Mouse (Mus musculus) forebrain, embryonic 10.5 days (tissue): ENCODE results near the gene Spsb3. TPM values are rescaled to one million over a fixed set of nuclear protein-coding genes. Genes with fewer than 3 reads are reported as not detected.

Source experiments
- DNase-seq: peaks from one replicate; pipeline ENCODE4 v3.0.0-alpha.2; 2017; ENCODE audit warnings: low spot score; ENCODE audit errors: extremely low spot score
- H3K27ac ChIP-seq: fragments of 300-500 bp; sonication (generic); 2 replicates; pipeline ENCODE4 v1.5.1; 2016; ENCODE audit warnings: mild to moderate bottlenecking
- H3K27me3 ChIP-seq: fragments of 300-500 bp; sonication (generic); 2 replicates; pipeline ENCODE4 v1.6.1; 2016; ENCODE audit warnings: mild to moderate bottlenecking; ENCODE audit not compliant: poor library complexity, severe bottlenecking
- H3K36me3 ChIP-seq: fragments of 300-500 bp; sonication (generic); replicated peaks from 2 replicates; pipeline ENCODE4 v1.6.1; 2016; ENCODE audit warnings: mild to moderate bottlenecking, moderate library complexity
- H3K4me1 ChIP-seq: fragments of 300-500 bp; sonication (generic); 2 replicates; pipeline ENCODE4 v1.6.1; 2016
- H3K4me3 ChIP-seq: fragments of 300-500 bp; sonication (generic); 2 replicates; pipeline ENCODE4 v1.5.1; 2016; ENCODE audit warnings: mild to moderate bottlenecking, moderate library complexity
- H3K9me3 ChIP-seq: fragments of 300-500 bp; sonication (generic); 2 replicates; pipeline ENCODE4 v1.6.1; 2016; ENCODE audit warnings: mild to moderate bottlenecking, moderate library complexity
- WGBS: fragments of 180-500 bp; shearing (Covaris S2); methylation state at CpG from one replicate; pipeline ENCODE4 v1.1.7; 2016; 5-methylcytosine and 5-hydroxymethylcytosine counted together
- polyA plus RNA-seq: library from polyadenylated mRNA; unstranded; fragments of >200 nt; fragmentation: Nextera tagmentation; extraction: Ambion mirVana; gene quantifications from 2 replicates; pipeline ENCODE4 v1.2.1, GENCODE M21; 2016

The Spsb3 gene
- polyA plus RNA-seq, 1 experiment from 2014 or later = 45.3 TPM

DNA sequence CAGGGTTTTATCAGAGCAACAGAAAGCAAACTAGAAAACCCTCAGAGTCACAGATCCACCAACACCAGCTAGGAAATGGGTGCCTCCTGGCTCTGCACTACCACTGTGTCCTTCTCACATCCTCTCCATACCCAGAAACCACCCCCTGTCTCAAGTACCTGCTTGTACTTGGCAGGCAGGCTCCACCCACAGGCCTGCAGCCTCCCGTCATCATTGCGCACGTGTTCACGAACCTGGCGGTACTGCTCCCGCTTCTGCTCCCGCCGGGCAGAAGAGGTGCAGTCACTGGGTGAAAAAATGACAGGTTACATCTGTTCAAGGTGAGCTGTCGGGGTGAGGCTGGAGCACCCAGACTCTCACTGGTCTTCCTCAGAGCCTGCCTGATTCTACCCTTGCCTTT, 17.3 kb downstream of the Spsb3 start:
- Histone ChIP-seq H3K36me3 (peaks cover 100% of the 10 kb centered on the region), H3K27ac (no peak overlapping the region), H3K9me3 (no peaks in the 10 kb centered on the region), H3K27me3 (no peaks in the 10 kb centered on the region), H3K4me3 (no peak overlapping the region), H3K4me1 (no peaks in the 10 kb centered on the region)
- no peak for DNase-seq
- 90% methylated on average over 9 of the region's 9 CpGs for WGBS

DNA sequence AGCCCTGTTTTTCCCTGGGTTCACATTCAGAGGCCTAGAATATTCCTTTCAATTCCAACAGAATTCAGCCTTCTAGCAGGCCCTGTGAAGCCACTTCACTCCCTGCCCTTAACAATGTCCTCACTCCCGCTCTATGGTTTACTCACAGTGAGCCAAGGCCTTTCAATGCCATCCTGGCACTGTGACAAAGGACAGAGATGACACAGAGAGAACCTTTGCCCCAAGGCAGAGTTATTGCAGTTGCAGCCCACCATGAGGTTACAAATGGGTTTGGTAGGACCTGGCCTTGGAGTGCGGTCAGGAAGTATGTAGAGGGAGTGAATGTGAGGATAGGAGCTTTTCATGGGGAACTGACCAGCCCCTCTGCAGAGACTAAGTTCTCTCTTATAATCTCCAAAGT, 21.1 kb downstream of the Spsb3 start:
- H3K27ac ChIP-seq = no peak overlapping the region
- H3K9me3 ChIP-seq = no peaks in the 10 kb centered on the region
- H3K36me3 ChIP-seq = peaks cover 100% of the 10 kb centered on the region
- no peaks in the 10 kb centered on the region for H3K27me3 ChIP-seq
- DNase-seq = no peak
- WGBS = 90% methylated on average over 2 of the region's 2 CpGs
- no peak overlapping the region for H3K4me3 ChIP-seq
- H3K4me1 ChIP-seq = no peaks in the 10 kb centered on the region

DNA sequence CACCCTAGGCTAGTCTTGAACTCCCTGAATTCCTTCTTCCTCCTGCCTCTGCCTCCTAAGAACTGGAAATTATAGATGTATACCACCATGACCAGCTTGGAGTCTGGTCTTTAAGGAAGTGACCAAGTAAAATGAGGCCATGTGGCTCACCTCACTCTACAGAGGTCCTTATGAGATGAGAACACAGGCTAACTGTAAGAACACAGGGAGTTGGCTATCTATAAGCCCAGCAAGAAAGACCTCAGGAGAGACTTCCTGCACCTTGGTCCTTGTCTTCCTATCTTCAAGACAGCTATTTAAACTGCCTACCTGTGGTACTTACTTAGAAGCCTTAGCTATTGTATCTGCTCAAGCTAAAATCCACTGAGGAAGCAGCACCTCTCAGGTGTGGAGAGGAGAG, 27.5 kb downstream of the Spsb3 start:
- H3K4me1 ChIP-seq = no peaks in the 10 kb centered on the region

DNA sequence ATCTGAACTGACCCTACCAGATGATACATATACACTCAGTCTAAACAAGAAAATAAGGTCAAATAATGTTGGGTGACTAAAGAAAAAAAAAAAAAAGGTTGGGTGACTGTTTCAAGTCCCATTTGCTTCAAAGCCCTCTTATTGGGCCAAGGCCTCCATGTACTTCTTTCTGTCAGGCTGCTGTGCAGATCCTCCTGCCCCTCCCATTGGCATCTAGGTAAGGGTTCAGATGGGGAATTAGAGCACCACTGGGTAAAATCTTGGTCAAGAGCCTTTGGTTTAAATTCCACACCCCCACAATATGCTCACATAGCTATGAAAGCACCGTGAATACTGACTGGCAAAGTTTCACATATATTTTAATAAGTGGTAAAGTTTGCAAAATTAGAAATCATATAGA, 36.8 kb downstream of the Spsb3 start:
- WGBS = 89% methylated on average over 1 of the region's 1 CpGs
- Histone ChIP-seq H3K9me3 (no peaks in the 10 kb centered on the region), H3K4me1 (no peaks in the 10 kb centered on the region), H3K4me3 (no peak overlapping the region), H3K27me3 (no peaks in the 10 kb centered on the region), H3K27ac (no peak overlapping the region), H3K36me3 (peaks cover 99% of the 10 kb centered on the region)
- no peak for DNase-seq

More for the DNA sequence above, 27.5 kb downstream of the Spsb3 start:
- H3K27me3 ChIP-seq = no peaks in the 10 kb centered on the region
- peaks cover 100% of the 10 kb centered on the region for H3K36me3 ChIP-seq
- no peak for DNase-seq
- no peak overlapping the region for H3K27ac ChIP-seq
- no peaks in the 10 kb centered on the region for H3K9me3 ChIP-seq
- H3K4me3 ChIP-seq = no peak overlapping the region

DNA sequence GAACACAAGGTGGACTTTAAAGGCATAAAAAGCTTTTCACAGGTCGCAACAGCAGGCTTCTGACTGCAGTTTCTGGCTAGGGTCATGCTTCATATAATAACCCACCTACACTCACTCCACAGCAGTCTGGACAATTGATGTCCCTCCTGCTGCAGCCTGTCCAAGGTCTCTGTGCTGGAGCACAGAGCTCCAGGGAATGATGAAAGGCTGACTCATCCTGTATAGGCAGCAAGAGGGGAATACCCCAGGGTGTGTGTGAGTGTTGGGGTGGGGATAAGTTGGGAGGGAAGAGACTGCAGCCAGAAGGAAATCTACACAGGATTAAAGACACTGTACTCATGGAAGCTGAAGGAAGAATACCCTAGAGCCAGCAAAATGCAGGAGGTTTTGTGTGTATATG, 43.1 kb downstream of the Spsb3 start:
- 88% methylated on average over 1 of the region's 1 CpGs for WGBS

DNA sequence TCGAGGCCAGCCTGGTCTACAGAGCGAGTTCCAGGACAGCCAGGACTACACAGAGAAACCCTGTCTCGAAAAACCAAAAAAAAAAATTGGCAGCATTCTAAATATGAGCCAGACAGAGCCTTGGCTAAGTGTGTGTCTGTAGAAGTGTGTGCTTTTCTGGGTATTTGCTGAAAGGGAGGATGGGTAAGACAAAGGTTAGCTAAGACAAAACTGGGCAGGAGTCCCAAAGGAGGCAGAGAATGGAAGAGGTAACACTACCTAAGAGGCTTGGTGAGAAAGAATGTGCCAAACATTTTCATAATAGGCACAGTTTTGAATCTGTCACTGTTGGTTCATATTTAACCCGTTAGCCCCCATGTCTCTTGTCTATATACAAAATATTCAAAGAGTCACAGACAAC, 46.0 kb downstream of the Spsb3 start:
- Histone ChIP-seq H3K4me3 (no peak overlapping the region), H3K9me3 (no peaks in the 10 kb centered on the region), H3K36me3 (peaks cover 44% of the 10 kb centered on the region), H3K27me3 (no peaks in the 10 kb centered on the region), H3K4me1 (peaks cover 21% of the 10 kb centered on the region), H3K27ac (no peak overlapping the region)
- DNase-seq = no peak
- 92% methylated on average over 4 of the region's 4 CpGs for WGBS

More for the DNA sequence above, 43.1 kb downstream of the Spsb3 start:
- Histone ChIP-seq H3K4me1 (peaks cover 2% of the 10 kb centered on the region), H3K27me3 (no peaks in the 10 kb centered on the region), H3K4me3 (no peak overlapping the region), H3K36me3 (peaks cover 70% of the 10 kb centered on the region), H3K27ac (no peak overlapping the region), H3K9me3 (no peaks in the 10 kb centered on the region)
- DNase-seq = no peak

DNA sequence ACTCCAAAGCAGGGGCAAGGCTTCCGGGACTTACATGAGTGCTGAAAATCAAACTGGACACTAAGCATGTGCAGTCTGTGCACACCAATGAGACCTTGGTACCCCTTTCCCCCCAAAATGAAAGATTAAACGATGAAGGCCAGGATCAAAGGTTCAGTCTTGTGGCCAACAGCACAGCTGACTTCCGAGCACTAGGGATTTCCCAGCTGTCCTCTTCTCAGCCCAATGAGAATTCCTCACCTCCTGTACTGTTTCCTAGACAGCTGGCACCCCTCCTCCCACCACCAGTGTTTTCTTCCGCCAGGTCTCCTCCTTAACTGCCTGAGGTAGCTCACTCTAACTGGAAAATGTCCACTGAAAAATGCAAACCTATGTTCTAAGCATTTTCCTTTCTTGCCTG, 46.7 kb downstream of the Spsb3 start:
- no peak for DNase-seq
- 89% methylated on average over 4 of the region's 4 CpGs for WGBS
- no peaks in the 10 kb centered on the region for H3K27me3 ChIP-seq
- H3K4me3 ChIP-seq = no peak overlapping the region
- peaks cover 21% of the 10 kb centered on the region for H3K4me1 ChIP-seq
- no peak overlapping the region for H3K27ac ChIP-seq
- H3K36me3 ChIP-seq = peaks cover 38% of the 10 kb centered on the region
- H3K9me3 ChIP-seq = no peaks in the 10 kb centered on the region

DNA sequence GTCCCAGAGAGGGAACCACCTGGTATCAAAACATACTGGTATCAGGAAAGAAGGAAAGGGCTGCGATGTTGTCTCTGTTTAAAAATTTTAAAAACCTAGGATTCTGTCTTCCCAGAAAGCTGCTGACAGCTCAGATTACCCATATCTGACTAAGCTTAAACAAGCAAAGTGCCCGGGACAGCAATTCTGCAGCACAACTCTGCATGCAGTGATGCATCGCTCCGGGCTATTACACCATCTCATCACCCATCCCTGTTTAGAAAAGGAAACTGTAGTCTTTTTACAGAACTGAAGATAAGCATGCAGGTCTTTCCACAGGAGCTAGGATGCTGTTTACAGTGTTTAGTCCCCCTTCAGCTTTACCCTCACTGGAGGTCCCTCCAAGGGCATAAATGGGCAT, 48.5 kb downstream of the Spsb3 start:
- WGBS = 91% methylated on average over 4 of the region's 4 CpGs
- peak overlapping the region; percentile 96 for H3K4me3 ChIP-seq
- peaks cover 26% of the 10 kb centered on the region for H3K36me3 ChIP-seq

DNA sequence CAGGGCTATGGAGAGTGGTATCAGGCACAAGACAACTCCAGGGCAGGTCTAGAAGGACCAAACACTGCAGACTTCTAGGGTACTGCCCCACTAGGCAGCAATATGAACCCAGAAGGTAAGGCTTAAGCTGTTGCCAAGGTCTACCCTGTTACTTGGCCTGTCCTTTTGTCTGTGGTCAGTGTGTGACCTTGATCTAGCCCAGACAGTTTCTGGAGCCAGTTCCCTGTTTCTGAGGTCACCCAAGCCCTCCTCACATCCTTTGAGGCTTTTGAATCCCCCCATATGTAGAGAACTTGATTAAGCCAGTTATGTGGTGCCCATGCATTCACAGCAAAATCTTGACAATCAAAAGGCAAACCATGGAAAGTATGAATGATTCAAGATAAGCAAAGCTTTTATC, 49.2 kb downstream of the Spsb3 start:
- H3K36me3 ChIP-seq = peaks cover 31% of the 10 kb centered on the region
- H3K27me3 ChIP-seq = no peaks in the 10 kb centered on the region
- H3K4me3 ChIP-seq = peak overlapping the region; percentile 96
- no peaks in the 10 kb centered on the region for H3K9me3 ChIP-seq
- DNase-seq = no peak
- H3K4me1 ChIP-seq = peaks cover 21% of the 10 kb centered on the region
- no peak overlapping the region for H3K27ac ChIP-seq

More for the DNA sequence above, 48.5 kb downstream of the Spsb3 start:
- no peak overlapping the region for H3K27ac ChIP-seq
- H3K9me3 ChIP-seq = no peaks in the 10 kb centered on the region
- no peaks in the 10 kb centered on the region for H3K27me3 ChIP-seq
- DNase-seq = no peak
- peaks cover 21% of the 10 kb centered on the region for H3K4me1 ChIP-seq

DNA sequence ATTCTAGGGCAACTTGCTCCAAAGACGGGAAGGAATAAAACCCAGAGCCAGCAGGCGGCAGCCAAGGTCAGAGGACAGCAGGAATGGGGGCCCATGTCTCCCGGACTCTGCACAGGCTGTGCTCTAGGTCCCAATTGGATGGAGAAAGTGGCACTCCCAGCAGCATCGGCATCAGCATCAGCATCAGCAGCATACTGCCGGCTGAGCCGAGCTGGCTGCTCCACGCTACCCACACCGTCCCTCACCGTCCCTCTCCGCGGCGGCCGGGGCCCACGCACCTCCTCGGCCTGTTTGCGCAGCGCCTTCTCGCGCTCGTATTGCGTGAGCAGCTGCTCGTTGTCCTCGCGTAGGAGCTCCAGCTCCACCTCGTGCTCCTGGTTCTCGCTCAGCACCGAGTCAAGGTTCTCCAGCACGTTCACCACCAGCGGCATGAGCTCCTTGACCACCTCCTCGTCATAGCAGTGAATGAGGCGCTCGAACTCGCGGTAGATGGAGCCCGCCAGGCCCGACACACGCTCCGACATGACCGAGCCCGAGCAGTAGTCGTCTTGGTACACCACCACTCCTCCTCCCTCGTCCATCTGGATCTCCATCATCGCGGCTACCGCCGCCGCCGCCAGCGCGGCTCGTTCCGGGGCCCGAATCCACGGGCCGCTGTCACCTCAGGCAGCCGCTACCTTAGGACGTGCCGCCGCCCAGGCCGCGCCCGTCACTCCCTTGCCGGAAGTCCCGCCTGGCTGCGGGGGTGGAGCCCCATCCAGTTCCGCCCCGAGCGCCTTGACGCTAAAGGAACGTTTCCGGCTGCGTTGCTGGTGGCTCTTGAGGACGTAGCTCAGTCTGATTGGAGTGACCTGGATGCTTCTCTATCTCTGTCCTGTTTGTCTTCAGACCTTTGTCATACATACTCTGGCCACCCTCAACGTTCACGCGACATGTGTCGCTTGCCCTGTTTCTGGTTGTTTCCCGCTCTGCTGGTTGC, 50.1 kb downstream of the Spsb3 start, which contains the start of gene Mapk8ip3:
Gene Mapk8ip3 (minus strand): TSS at position 719 of the 979 bp plus-strand sequence.
- peak; percentile 94 for DNase-seq
- H3K36me3 ChIP-seq = peaks cover 32% of the 10 kb centered on the region
- H3K27me3 ChIP-seq = no peaks in the 10 kb centered on the region
- H3K9me3 ChIP-seq = no peaks in the 10 kb centered on the region
- H3K4me3 ChIP-seq = peak within 1 kb of the TSS; percentile 96
- H3K27ac ChIP-seq = peak within 1 kb of the TSS; percentile 90
- WGBS = under 1% methylated on average over 78 of the region's 78 CpGs
- peaks cover 21% of the 10 kb centered on the region for H3K4me1 ChIP-seq

DNA sequence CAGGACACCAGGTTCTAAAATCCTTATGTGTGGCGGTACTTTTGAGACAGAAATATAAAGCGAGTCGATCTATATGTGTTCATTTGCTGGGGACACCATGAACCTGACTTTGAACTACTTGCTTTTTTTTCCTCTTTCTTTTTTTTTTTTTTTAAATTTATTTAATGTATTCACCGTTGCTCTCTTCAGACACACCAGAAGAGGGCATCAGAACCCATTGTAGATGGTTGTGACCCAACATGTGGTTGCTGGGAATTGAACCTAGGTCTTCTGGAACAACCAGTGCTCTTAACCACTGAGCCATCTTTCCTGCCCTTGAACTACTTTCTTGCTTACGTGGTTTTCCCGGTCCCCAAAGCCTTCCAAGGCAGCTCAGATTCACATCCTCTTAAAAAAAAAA, 50.8 kb downstream of the Spsb3 start:
- no peaks in the 10 kb centered on the region for H3K9me3 ChIP-seq
- peaks cover 34% of the 10 kb centered on the region for H3K36me3 ChIP-seq
- H3K27me3 ChIP-seq = no peaks in the 10 kb centered on the region
- H3K27ac ChIP-seq = peak overlapping the region; percentile 90
- DNase-seq = no peak
- peak overlapping the region; percentile 96 for H3K4me3 ChIP-seq
- H3K4me1 ChIP-seq = peaks cover 21% of the 10 kb centered on the region
- WGBS = 43% methylated on average over 6 of the region's 6 CpGs
